Mouse (Mus musculus) heart, adult 18-20 months (tissue): ENCODE measurements around the gene Coq4. TPM values are rescaled to one million over a fixed set of nuclear protein-coding genes. Genes with fewer than 3 reads are reported as not detected.
"Not testable (repeated sequence)": the region's sequence is repeated elsewhere in the genome, so short reads cannot be mapped to it uniquely, and the experiment has no call there.

Experiments used
- DNase-seq, 2 experiments: peaks; one replicate each; pipeline ENCODE4 v3.0.0; 2021 to 2022; ENCODE audit warnings: mixed read lengths in 1 of 2
- long read RNA-seq, 2 experiments: library from polyadenylated mRNA; stranded (forward); transcript quantifications; one replicate each; pipeline ENCODE4 v2.0.0; 2021
- total RNA-seq, 2 experiments: library from RNA; stranded (reverse); gene quantifications; 2 replicates each; pipeline ENCODE4 v1.2.3; 2021

The Coq4 gene
- total RNA-seq, result 10 to 100 TPM; 16.8 to 18.9 TPM
- long read RNA-seq, experiment 1, transcript Coq4-201 (7 exons, 1,991 nt), result major isoform, 17 of 20 reads
- long read RNA-seq, experiment 1, partial matches to known transcripts, result 0 of 20 reads
- long read RNA-seq, experiment 1, other reads (novel, unspliced or antisense), result 3 of 20 reads
- long read RNA-seq, experiment 2, transcript Coq4-201 (7 exons, 1,991 nt), result major isoform, 5 of 11 reads
- long read RNA-seq, experiment 2, partial matches to known transcripts, result 0 of 11 reads
- long read RNA-seq, experiment 2, other reads (novel, unspliced or antisense), result 6 of 11 reads

DNA sequence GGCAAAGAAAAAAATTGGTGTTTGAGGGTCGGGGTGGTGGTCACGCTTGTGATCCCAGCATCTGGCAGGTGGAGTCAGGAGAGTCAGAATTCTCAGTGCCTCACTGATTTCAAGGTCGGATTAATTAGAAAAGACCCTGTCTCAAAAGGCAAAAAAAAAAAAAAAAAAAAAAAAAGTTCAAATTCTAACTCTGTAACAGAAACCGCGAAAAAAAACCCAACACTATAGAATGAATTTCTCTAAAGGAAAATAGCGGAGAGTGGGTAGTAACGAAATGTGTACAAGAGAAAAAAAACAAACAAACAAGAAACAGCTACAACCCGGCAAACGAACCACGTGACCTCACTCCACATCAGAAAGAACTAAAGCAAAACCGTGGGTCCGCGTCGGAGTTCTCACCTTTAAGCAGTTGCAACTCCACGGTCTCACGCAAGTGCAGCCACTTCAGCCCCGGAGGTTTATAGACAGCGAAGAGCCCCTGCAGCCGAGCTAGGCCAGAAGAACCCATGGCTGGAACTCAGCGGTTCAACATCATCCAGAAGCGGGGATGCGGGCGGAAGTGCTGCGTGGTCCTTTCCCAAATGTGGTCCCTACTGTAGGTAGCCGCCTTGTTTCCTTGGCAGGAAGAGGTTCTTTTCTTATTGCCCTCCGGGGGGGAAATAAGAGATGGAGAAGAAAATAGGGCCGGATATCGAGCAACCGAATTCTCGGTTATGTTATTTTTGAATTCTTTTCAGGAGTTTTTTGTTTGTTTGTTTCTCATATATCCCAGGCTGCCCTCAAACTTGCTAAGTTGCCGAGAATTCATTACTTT lies at the start of gene Coq4:
Gene Coq4, plus strand, starts transcription at position 390 of the 814 bp plus-strand sequence.
- peak; percentile 94 for DNase-seq

- DNase-seq, result no peak
Measured at GRCm38 (mm10) chr2:29738799-29739198, 48.5 kb upstream of the Coq4 start.

DNA sequence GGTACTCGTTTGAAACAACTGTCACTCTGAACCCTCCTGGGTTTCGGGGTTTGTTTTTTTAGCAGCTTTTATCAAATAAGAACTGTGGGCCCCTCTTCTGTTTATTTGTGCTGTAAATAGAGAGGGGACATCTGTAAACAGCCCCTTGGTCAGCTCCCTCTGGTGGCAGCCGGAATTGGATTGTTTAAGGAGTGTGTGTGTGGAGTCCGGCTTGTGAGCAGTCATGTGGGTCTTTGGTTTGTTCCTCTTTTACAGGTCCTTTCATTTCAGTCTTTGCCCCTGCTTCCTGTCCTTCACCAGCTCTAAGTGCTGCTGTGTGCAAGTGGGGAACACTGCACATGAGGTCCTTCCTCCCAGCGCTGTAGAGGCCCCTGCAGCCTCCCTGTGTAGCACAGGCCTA lies 47.9 kb upstream of the Coq4 start:
- DNase-seq, result peak; percentile 31 to 60

- no peak for DNase-seq
Measured at GRCm38 (mm10) chr2:29741207-29741606, 46.1 kb upstream of the Coq4 start.

GRCm38 (mm10) chr2:29744256-29744655 lies 43.0 kb upstream of the Coq4 start:
- no peak for DNase-seq

DNA sequence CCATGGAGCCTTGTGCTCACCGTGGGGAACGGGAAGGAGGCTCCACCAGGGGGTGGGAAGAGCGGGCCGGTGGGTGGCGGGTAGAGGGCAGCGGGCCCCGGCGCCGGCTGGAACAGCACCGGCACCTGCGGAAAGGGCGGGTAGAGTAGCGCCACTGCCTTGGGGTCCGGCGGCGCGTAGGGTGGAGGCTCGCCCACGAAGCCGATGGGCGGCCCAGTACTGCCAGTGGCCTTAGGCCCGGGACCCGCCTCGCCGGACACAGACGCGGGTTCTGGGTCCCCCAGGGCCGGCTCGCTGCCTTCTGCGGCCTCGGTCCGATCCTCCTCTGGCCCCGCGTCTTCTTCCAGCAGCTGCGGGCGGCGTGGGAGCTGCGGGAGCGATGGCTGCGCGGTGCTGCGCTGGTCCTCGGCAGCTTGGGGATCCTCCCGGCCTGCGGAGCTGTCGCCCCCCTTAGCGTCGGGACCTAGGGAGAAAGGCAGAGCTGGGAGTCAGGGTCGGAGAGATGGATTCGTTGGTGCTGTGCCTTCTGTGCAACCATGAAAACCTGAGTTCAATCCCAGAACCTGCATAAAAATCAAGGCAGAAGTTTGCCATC lies 40.0 kb upstream of the Coq4 start:
- DNase-seq, result no peak

DNA sequence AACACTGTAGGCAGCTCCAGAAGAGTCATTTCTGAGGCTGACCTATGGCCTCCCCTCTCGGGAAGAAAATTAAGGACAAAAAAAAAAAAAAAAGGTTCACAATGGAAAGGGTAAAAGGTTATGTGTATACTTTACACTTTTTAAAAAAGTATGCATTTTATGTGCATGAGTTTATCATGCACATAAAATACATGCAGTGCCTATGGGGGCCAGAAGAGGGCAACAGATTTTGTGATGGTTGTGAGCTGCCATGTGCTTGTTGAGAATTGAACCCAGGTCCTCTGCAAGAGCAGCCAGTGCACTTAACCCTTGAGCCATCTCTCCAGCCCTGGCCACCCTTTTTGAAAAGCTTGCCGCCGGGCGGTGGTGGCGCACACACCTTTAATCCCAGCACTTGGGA lies 39.4 kb upstream of the Coq4 start:
- no peak for DNase-seq

GRCm38 (mm10) chr2:29748499-29748898 lies 38.8 kb upstream of the Coq4 start:
- DNase-seq, result no peak

DNA sequence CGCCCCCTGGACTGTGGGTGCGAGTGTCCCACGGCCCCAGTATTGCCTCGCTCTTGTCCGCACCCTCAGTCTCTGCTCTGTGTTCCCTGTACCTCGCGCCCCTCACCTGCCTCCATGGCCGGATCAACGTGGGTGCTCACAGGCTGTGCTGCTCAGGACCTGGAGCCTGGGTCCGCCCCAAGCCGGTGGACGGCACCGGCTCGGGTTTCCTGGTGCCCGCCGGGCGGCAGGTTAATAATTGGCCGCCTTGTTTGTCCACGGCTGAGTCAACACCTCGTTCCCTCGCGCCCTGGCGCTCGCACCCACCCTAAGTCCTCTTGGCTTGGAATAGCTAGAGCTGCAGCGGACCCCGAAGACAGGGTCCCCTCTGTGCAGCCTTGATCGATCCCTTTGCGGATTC lies 35.8 kb upstream of the Coq4 start, which contains the start of gene Gm13420:
Gene Gm13420, minus strand, starts transcription at position 189 of the 400 bp plus-strand sequence.
- DNase-seq, result no peak

DNA sequence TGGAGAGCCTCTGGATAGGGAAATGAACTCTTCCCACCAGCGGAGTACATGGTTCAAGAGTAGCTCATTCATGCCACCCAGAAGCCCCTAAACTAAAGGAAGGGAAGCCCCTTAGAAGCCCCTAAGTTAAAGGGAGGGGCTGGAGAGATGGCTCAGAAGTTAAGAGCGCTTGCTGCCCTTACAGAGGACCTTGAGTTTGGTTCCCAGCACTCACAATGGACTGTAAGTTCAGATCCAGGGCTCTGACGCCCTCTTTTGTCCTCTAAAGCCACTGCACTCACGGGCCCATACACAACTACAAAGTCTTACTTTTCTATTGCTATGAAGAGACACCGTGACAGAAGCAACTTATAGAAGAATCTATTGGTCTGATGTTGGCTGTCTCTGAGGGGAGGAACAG lies 34.9 kb upstream of the Coq4 start:
- no peak for DNase-seq

DNA sequence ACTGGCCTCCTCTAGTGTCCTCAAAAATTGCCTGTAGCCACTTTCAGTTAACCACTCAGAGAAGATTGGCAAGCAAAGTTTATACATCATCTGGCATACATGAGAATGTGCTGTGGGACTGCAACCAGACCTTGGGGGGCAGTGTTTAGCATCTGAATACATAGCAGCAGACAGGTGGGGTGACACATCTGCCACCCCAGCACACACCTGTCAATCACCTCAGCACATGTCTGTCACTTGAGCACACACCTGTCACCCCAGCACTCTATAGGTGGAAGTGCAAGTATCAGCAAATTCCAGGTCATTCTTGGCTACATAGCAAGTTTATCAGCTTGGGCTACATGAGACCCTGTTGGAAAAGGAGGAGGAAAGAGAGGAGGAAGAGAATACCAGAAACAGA lies 31.6 kb upstream of the Coq4 start:
- DNase-seq, result no peak

DNA sequence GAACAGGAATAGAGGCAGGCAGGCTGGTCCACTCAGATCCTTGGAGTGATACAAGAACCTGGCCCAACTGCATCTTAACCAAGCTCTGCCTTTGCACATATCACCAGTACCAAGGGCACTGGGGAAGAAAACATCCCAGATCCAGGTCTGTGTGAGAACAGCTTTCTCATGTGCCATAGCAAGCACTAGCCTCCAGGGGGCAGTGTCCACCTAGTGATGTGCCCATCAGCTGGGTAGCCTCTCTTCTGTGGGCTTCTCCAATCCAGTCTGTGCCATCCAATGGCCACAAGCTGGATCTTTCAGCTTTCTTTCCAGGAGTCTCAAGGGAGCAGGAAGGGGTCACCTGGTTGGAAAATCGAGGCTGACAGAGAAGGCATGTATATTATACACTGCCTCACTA lies 22.5 kb upstream of the Coq4 start:
- peak; percentile 36 to 72 for DNase-seq

GRCm38 (mm10) chr2:29767976-29768709 lies 19.1 kb upstream of the Coq4 start:
- no peak for DNase-seq

DNA sequence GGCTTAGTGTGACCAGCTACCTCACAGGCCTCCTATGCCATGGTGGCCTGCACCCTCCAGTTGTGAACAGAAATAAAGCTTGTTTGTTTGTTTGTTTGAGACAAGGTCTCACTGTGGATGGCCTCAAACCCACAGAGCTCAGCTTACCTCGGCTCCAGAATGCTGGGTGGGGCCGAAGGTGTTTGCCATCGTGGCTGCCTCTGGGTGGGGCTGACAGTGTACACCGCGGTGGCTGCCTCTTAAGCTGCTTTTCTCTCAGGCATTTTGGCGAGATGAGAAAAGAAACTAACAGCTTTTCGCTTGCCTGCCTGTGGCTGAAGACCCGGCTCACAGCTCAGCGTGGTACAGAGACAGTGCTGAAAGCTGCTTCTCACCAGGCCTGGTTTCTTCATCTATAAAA lies 18.4 kb upstream of the Coq4 start:
- no peak for DNase-seq

- DNase-seq, result no peak
Measured at GRCm38 (mm10) chr2:29770162-29770561, 17.1 kb upstream of the Coq4 start.

DNA sequence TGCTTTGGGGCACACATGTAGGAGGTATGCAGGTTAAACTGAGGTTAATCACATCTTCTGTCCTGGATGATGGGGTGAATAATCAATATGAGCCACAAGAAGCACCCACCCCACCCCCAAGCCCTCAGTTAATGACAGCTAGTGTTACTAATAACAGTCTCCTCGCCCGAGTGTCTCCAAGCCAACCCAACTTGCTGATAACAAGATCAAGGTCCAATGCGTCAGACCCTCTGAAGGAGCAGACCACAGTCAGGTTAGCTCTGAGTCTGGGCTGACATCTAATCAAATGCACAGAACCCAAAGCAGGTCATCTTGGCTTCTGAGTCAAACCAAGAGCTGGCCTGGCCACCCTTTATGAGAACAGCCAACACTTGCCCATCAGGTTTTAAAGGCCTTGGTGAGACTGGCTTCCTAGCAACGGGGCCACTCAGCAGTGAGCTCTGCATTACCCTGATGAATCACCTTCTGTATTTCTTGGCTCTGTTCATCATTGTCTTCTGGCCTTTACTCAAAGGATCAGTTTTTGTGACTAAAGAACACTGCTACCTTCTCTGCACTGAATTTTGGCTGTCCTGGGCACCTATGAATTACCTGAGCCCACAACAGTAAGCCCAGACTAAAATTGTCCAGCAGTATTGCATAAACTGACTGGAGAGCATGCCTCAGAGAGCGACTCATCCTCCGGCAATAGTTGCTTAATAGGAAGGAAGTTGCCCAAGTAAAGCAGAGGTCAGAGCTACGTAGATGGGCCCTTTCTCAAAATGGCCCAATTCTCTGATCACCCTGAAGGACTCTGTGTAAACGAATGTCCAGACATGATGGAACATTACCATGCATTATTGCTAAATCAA lies 15.5 kb upstream of the Coq4 start:
- DNase-seq, result no peak

- DNase-seq, result no peak
Measured at GRCm38 (mm10) chr2:29773323-29773722, 14.0 kb upstream of the Coq4 start.

DNA sequence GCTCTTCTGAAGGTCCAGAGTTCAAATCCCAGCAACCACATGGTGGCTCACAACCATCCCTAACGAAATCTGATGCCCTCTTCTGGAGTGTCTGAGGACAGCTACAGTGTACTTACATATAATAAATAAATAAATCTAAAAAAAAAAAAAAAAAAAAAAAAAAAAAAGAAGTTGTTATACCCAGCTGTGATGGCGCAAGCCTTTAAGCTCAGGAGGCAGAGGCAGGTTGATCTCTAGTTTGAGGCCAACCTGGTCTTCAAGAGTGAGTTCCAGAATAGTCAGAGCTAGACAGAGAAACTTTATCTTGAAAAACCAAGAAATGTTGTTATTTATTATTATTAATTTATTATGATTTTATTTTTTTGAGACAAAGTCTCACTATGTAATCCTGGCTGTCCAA lies 6.0 kb upstream of the Coq4 start:
- not testable (repeated sequence) for DNase-seq

DNA sequence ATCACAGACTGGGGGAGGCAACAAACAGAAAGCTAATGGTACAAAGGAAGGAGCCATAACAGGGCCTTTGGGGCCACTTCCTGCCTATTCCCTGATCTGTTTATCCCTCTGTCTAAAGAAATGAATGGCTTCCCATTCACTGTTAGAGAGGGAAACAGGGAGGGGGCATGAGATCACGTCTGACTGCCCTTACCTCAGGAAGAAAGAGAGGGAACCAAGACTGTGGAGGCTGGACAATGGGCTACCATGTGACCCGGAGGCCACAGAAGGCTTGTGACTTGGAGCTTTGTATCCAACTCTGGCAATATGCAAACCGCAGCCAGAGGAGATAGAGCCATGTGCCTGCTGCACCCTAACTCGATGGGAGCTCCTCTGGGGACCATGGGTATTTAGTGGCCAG lies 3.0 kb upstream of the Coq4 start:
- no peak for DNase-seq

DNA sequence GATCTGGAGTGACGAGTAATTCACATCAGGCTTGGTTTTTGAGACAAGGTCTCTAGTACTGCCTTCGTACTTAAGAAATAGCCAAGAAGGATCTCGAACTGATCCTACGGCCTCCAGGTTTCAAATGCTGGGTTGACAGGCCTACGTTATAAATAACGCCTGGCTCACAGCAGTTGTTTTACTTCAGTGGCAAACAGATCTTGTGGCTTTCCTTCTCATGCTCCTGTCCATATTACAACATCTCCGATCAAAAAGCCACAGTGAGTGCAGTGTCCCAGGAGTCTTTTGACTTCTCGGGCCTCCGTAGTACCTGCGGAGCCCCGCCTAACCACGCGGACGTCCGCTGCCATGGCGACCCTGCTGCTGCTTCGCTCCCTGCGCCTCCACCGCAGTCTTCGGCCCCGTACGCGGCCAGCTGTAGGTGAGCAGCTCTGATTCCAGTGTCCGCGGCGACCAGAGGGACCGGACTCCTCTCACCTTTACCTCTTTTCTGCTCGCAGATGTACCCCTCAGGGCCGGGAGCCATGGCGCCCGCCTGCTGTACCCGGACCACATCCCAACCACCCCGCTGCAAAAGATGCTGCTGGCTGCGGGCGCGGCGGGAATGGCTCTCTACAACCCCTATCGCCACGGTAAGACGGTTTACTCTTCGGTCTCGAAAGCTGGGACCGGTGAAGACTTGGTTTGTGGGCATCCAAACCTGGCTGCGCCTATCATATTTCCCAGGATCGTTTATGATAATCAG lies 816 bp downstream of the Coq4 start, which contains the start of gene Trub2:
Gene Trub2, minus strand, starts transcription at position 566 of the 745 bp plus-strand sequence.
- DNase-seq, result peak; percentile 89 to 90
